Mouse (Mus musculus) heart, postnatal 0 days (tissue): ENCODE results near the gene Cdk6. TPM values are rescaled to one million over a fixed set of nuclear protein-coding genes. Genes with fewer than 3 reads are reported as not detected.
"Not testable (repeated sequence)": the region's sequence is repeated elsewhere in the genome, so short reads cannot be mapped to it uniquely, and the experiment has no call there.

Source experiments
- ATAC-seq: fragments of 200-750 bp; cut with Nextera tagmentation; 2 replicates; pipeline ENCODE4 v1.8.0; 2017; ENCODE audit warnings: low read depth, moderate number of reproducible peaks, moderate library complexity; ENCODE audit not compliant: insufficient read depth
- DNase-seq: peaks from one replicate; pipeline ENCODE4 v3.0.0-alpha.2; 2016; ENCODE audit warnings: low spot score
- H3K27ac ChIP-seq: fragments of 300-500 bp; sonication (generic); 2 replicates; pipeline ENCODE4 v1.5.1; 2014; ENCODE audit warnings: low read depth, mild to moderate bottlenecking
- H3K27me3 ChIP-seq: fragments of 300-500 bp; sonication (generic); 2 replicates; pipeline ENCODE4 v1.6.1; 2014; ENCODE audit warnings: low read length, mixed read lengths; ENCODE audit not compliant: control insufficient read depth, insufficient read depth
- H3K36me3 ChIP-seq: fragments of 300-500 bp; sonication (generic); replicated peaks from 2 replicates; pipeline ENCODE4 v1.6.1; 2014; ENCODE audit warnings: low read length, mixed read lengths; ENCODE audit not compliant: control insufficient read depth, insufficient read depth
- H3K4me1 ChIP-seq: fragments of 300-500 bp; sonication (generic); 2 replicates; pipeline ENCODE4 v1.6.1; 2014; ENCODE audit warnings: antibody characterized with exemption; ENCODE audit not compliant: control insufficient read depth, insufficient read depth
- H3K4me2 ChIP-seq: fragments of 300-500 bp; sonication (generic); 2 replicates; pipeline ENCODE4 v1.6.1; 2014; ENCODE audit warnings: low read depth, mild to moderate bottlenecking, low read length, moderate library complexity
- H3K4me3 ChIP-seq: fragments of 300-500 bp; sonication (generic); 2 replicates; pipeline ENCODE4 v1.5.1; 2014; ENCODE audit warnings: low read depth, low read length
- H3K9ac ChIP-seq: fragments of 300-500 bp; sonication (generic); replicated peaks from 2 replicates; pipeline ENCODE4 v1.6.1; 2014; ENCODE audit warnings: low read depth, low read length, mixed read lengths
- H3K9me3 ChIP-seq: fragments of 300-500 bp; sonication (generic); replicated peaks from 2 replicates; pipeline ENCODE4 v1.6.1; 2016; ENCODE audit warnings: low read length; ENCODE audit not compliant: control insufficient read depth
- CTCF ChIP-seq: IDR thresholded peaks from 2 replicates; pipeline ENCODE4 v1.5.1; 2016; ENCODE audit warnings: antibody characterized with exemption, control low read depth, low read depth
- EP300 ChIP-seq: IDR thresholded peaks from 2 replicates; pipeline ENCODE4 v1.6.1; 2016; ENCODE audit warnings: antibody characterized with exemption, low read depth
- WGBS: fragments of 180-500 bp; shearing (Covaris S2); extraction: QIAGEN DNeasy Blood & Tissue Kit; methylation state at CpG from one replicate; pipeline ENCODE4 v1.1.7; 2014; 5-methylcytosine and 5-hydroxymethylcytosine counted together
- polyA plus RNA-seq: library from polyadenylated mRNA; unstranded; fragments of >200 nt; fragmentation: Nextera tagmentation; extraction: Ambion mirVana; gene quantifications from 2 replicates; pipeline ENCODE4 v1.2.1, GENCODE M21; 2015
- total RNA-seq: library from RNA; depleted of rRNA; stranded (reverse); fragments of >200 nt; gene quantifications from 2 replicates; pipeline ENCODE4 v1.2.3, GENCODE M21; 2014; ENCODE audit warnings: low replicate concordance

Cdk6 gene
- total and polyA plus RNA-seq, 2 experiments from 2014 or later: 19.2 to 43.0 TPM

DNA sequence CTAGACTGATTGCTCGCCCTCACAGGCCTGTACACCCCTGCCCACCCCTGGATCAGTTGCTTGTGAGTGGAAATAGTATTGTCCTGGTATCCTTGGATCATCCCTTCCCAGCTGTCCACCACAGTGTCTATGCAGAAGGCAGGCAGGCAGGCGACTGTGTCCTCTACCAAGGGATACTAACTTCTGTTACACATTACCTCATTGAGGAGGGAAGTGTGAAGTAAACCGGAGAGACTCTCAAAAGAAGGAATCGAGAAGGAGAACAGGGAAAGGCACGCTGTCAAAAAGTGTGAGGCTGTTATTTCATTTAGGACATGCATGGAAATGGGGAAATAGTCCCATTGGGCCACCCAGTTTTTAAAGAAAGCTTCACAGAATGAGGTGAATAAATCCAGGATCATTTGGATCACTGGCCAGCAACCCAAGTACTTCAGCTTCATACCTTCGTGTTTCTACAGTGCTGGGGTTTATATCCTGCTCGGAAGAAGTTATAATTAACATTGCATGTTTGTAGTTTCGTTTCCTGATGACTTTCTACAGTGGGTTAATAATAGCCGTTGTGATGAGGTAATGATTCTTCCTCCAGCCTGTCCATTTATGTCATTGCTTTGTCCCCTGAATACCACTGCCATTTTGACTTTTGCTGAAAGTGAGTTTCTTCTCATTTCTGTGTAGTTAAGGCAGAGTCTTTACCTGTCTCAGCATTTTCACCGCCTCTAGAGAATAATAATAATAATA lies 79.0 kb downstream of the Cdk6 start:
- no peak for TF ChIP-seq EP300
- no peak for TF ChIP-seq CTCF
- H3K4me1 ChIP-seq: peaks cover 15% of the 10 kb centered on the region; the same call in 1 of the 2 replicates
- H3K4me2 ChIP-seq: no peak overlapping the region; the same call in 1 of the 2 replicates
- ATAC-seq: peak; percentile 91
- no peak overlapping the region for H3K4me3 ChIP-seq
- DNase-seq: peak; percentile 63
- no peaks in the 10 kb centered on the region for H3K36me3 ChIP-seq
- peak overlapping the region; percentile 90 for H3K27ac ChIP-seq
- no peaks in the 10 kb centered on the region for H3K27me3 ChIP-seq
- H3K9me3 ChIP-seq: no peaks in the 10 kb centered on the region
- WGBS: 46% methylated on average over 10 of the region's 10 CpGs
- H3K9ac ChIP-seq: no peak overlapping the region

DNA sequence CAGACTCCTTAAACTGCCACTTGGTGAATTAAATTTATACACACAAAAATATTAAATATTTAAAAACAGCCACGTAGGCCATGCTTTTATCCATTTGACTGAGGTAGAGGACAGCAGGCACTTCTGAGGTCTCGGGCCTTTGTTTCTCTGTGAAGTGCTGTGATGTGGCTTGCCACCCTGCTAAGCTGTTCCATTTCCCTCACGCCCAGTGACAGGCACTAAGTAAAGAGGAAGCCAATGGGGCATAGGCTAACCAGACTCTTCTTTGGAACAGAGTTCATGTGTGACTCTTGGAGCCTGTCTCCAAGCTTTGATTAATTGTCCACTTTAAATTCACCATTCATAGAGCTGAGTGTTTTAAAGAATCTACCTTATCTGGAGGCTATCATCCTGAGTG lies 79.5 kb downstream of the Cdk6 start:
- H3K36me3 ChIP-seq: no peaks in the 10 kb centered on the region
- H3K27me3 ChIP-seq: no peaks in the 10 kb centered on the region
- ATAC-seq (peak; percentile 27; the same call in 1 of the 2 replicates), DNase-seq (no peak)
- 60% methylated on average over 3 of the region's 3 CpGs for WGBS
- H3K4me1 ChIP-seq: peaks cover 11% of the 10 kb centered on the region; the same call in 1 of the 2 replicates
- H3K4me2 ChIP-seq: no peak overlapping the region
- H3K9me3 ChIP-seq: no peaks in the 10 kb centered on the region
- H3K9ac ChIP-seq: no peak overlapping the region
- TF ChIP-seq CTCF (no peak), EP300 (no peak)
- H3K4me3 ChIP-seq: no peak overlapping the region
- peak overlapping the region; percentile 90 for H3K27ac ChIP-seq

DNA sequence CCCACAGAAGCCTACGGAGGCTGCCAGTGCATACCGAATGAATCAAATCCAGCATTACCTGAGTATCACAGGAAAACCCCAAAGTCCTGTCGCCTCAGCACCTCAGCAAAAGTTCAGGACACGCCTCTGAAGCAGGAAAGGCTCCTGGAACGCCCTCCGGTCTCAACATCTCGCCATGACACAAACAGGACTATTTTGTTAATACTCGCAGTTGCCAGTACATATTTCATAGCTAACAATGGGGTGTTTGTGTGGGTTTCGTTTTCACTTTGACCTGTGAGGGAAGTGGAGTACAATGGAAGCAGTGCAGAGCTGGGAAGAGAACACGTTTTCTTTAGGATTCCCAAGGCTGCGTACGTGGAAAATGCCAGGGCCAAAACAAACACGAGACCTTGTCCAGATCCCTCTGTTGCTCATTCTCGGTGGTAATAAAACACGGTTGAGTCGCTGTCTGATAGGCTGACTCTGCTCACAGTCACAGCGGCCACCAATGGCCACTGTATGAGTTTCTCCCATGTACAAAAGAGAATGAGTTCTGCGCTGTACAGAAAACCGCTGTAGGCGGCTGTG lies 91.9 kb downstream of the Cdk6 start:
- H3K27me3 ChIP-seq, DNase-seq, H3K4me1 ChIP-seq, H3K4me2 ChIP-seq, H3K36me3 ChIP-seq, H3K9ac ChIP-seq, ATAC-seq, H3K9me3 ChIP-seq, H3K4me3 ChIP-seq: not testable (repeated sequence)
- 68% methylated on average over 19 of the region's 20 CpGs for WGBS
- peak overlapping the region; percentile 62 for H3K27ac ChIP-seq

- not testable (repeated sequence) for DNase-seq, H3K4me2 ChIP-seq, H3K9ac ChIP-seq, H3K27ac ChIP-seq, H3K9me3 ChIP-seq, H3K27me3 ChIP-seq, H3K4me1 ChIP-seq, ATAC-seq, H3K4me3 ChIP-seq, H3K36me3 ChIP-seq
- 90% methylated on average over 5 of the region's 5 CpGs for WGBS
Observed at GRCm38 (mm10) chr5:3434105-3434504, 92.8 kb downstream of the Cdk6 start.

GRCm38 (mm10) chr5:3438453-3439003 lies 97.2 kb downstream of the Cdk6 start:
- not testable (repeated sequence) for DNase-seq, ATAC-seq, H3K27me3 ChIP-seq

DNA sequence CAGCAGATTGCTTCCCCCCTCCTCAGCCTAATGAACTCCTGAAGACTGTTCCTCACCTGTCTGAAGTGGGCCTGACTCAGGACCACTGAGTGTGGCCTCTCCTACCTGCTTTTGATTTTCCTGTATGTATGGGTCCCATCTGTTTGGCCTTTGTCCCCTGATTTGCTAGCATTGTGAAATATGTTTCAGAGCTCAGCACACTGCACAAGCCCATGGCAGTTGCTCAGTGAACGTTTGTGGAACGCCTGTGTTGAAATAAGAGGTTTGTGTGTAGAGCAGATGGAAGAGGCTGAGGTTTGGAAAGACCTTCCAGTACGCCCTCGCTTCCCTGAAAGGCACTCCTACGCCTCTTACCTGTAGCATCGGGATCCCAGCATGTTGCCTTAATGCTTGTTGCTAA lies 98.1 kb downstream of the Cdk6 start:
- H3K4me1 ChIP-seq, DNase-seq, ATAC-seq, H3K4me3 ChIP-seq, H3K36me3 ChIP-seq, H3K4me2 ChIP-seq, H3K27me3 ChIP-seq, H3K9ac ChIP-seq, H3K9me3 ChIP-seq, H3K27ac ChIP-seq: not testable (repeated sequence)
- 81% methylated on average over 6 of the region's 6 CpGs for WGBS

More at GRCm38 (mm10) chr5:3438453-3439003, 97.2 kb downstream of the Cdk6 start:
- H3K4me1 ChIP-seq, H3K9me3 ChIP-seq, H3K36me3 ChIP-seq, H3K27ac ChIP-seq, H3K4me3 ChIP-seq, H3K4me2 ChIP-seq, H3K9ac ChIP-seq: not testable (repeated sequence)
- WGBS: 71% methylated on average over 8 of the region's 9 CpGs

- not testable (repeated sequence) for H3K4me1 ChIP-seq, H3K27ac ChIP-seq, H3K4me2 ChIP-seq, DNase-seq, H3K36me3 ChIP-seq, H3K9ac ChIP-seq, H3K9me3 ChIP-seq, H3K4me3 ChIP-seq, H3K27me3 ChIP-seq, ATAC-seq
- 90% methylated on average over 3 of the region's 3 CpGs for WGBS
Observed at GRCm38 (mm10) chr5:3442524-3442923, 101.2 kb downstream of the Cdk6 start.

DNA sequence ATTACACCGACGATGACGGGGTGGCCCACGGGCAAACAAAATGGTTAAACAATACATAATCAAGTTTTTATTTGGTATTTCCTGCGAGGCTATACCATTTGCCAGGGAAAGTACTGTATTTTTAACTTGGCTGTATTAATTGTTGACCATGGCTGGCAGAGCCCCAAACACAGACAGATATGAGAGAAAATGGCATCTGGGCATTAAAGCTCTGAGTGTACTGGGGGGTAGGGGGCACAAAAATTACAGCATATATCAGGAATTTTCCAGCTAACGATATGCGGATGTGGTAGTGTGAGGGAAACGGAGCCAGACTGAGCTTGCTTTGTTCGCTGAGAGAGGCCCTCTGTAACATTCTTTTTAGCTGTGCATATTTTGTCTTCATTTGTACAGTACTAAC lies 109.9 kb downstream of the Cdk6 start:
- not testable (repeated sequence) for H3K27me3 ChIP-seq, ATAC-seq, DNase-seq, H3K4me2 ChIP-seq, H3K4me1 ChIP-seq, H3K9me3 ChIP-seq, H3K4me3 ChIP-seq, H3K9ac ChIP-seq, H3K36me3 ChIP-seq
- 22% methylated on average over 9 of the region's 9 CpGs for WGBS
- H3K27ac ChIP-seq: peak overlapping the region; percentile 34; the same call in 1 of the 2 replicates
